Mouse (Mus musculus) adrenal gland, adult 2 months (tissue): ENCODE data around the gene Gramd1a. TPM values are rescaled to one million over a fixed set of nuclear protein-coding genes. Genes with fewer than 3 reads are reported as not detected.

Source experiments
- DNase-seq: peaks from one replicate; pipeline ENCODE4 v3.0.0; 2021
- polyA plus RNA-seq: library from polyadenylated mRNA; depleted of rRNA; stranded (reverse); fragments of >200 nt; gene quantifications from 2 replicates; pipeline ENCODE4 v1.2.3, GENCODE M21; 2012; rRNA removed
- total RNA-seq, 2 experiments: library from RNA; stranded (reverse); gene quantifications; 2 replicates each; pipeline ENCODE4 v1.2.3; 2021

Gene Gramd1a
- total and polyA plus RNA-seq, 3 experiments: 38.5 to 246 (median 50.1) TPM

- DNase-seq: no peak
Observed at GRCm38 (mm10) chr7:31096892-31097564, 58.7 kb downstream of the Gramd1a start.

DNA sequence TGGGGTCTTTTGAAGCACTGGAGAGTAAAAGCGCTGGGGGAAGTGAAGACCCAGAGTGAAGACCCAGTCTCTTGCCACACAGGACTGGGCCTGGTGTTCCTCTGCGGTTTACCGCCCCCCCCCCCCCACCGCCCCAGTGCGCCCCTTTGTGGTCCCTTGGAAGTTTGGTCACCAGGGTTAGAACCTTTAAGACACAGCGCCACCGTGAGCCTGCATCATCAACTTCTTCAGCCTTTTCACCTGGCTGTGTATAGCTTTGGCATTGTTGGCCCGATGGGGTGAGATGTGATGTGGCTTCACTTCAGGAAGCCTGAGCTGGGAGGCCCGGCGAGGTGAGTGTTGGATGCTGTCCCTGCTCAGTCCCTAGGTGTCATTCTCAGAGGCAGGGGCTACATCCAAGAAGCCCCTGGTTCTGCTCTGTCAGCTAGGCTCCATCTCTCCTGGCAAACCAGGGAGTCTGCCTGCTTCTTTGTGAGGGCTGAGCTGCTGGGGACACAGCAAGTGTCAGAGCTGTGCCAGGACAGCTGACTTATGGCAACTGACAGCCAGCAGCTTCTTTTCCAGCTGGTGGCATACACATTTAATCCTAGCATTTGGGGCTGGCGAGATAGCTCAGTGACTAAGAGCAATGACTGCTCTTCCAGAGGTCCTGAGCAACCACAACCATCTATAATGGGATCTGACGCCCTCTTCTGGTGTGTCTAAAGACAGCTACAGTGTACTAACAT, 60.8 kb downstream of the Gramd1a start:
- DNase-seq: no peak

GRCm38 (mm10) chr7:31089721-31090120, 66.0 kb downstream of the Gramd1a start:
- no peak for DNase-seq

DNA sequence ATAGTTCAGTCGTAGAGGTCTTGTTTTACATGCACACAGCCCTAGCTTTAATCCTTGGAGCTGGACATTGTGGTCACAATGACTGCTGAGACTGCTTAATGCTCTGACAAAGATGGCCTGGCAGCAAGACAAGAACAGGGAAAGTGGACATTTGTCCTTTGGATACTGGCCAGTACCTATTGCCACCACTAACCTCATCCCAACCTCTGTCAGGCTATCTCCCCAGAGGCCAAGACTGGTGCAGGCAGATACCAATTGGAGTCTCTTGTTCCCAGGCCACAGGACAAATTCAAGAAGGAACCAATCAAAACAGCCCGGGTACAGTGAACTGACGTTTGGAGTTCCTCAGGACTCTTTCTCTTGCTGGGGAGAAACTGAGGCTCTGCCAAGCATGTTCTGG, 67.5 kb downstream of the Gramd1a start:
- DNase-seq: peak; percentile 38

DNA sequence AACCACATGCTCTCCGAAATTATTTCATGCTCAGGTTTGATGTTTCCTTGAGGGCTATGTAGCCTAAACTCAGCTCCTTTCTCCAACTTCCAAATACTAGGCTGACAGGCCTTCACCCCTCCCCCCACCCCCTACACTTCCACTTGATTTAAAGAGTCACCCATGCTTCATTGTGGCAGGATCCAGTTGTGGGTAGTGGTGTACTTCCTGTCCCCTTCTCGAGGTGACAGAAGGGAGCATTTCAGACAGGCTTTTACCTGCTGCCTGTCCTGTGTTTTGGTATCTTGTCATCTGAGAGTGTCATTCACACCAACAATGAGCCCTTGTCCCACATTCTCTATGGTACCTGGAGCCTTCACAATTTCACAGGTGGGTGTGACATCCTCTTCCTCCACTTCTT, 68.4 kb downstream of the Gramd1a start:
- no peak for DNase-seq

DNA sequence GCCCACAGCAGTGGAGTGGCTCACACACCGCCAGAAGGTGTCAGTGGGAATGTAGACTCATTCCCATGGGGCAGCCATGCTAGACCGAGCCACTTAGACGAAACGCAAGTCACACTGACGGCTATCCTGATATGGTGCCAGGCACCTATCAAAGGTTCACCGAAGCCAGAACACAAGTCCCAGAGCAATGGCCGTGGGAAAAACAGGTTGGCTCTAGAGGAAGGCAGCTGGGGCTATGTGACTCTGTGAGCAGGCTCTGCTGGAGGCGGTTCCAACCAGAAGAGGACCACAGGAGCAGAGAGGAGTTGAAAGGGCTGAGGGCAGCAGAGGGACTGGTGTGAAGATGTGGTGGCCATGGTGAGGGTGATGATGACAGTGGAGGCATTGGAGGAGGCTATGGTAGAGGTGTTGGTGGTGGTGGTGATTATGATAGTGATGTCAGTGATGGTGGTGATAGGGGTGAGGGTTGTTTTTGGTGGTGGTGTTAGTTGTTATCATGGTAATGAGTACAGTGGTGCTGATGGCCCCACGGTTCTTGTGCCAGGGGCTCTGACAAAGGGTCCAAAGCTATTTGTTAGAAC, 69.4 kb downstream of the Gramd1a start:
- DNase-seq: no peak

DNA sequence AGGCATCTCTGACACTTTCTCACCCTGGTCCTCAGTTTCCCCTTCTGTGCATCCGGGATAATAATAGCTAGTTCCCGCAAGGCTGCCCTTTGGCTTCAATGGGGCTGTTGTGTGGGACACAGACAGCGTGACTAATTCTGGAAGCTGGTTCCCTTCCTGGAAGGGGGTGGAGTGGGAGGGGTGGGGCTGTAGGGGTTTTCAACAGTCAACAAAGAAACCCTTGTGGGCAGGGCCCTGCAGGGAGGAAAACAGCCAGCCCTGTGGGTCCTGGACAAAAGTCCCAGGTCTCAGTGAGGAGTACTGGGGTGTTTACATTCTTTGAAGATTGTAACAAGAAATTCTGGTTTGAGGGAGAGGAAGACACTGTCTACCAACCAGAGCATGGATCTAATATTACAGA, 70.5 kb downstream of the Gramd1a start:
- peak; percentile 56 for DNase-seq

- no peak for DNase-seq
Observed at GRCm38 (mm10) chr7:31084140-31084539, 71.6 kb downstream of the Gramd1a start.

DNA sequence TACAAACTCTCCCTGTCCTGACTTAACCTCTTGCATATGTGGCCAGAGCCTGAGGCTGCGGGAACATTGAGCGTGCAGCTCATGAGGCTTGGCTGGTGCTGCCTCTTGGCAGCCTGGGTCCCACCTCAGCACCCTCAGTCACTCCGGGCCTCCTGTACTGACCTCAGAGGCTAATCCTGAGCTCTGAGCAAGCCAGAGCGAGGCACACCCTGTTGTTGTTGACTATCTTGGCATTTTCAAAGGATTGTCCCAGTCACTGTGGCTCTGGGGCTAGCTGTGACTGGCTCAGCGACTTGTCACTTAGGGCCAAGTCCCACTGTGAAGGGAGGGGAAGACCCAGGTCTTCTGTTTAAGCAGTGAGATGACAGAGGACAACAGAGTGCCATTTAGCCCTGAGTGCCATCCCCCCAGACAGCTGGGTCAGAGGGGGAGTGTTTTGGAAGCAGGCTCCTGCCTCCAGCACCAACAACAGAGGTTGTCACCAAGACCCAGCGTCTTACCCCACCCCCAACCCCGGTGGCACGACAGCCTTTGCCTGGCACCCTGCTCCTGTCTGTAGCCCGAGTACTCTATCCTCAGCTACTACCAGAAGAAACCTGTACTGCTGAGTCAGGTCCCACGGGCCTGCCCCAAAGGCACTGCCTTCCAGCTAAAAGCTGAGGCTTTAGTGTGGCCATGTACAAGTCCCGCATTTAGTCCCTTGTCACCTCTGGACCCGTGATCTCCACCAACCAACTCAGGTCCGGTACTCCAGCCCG, 72.7 kb downstream of the Gramd1a start:
- DNase-seq: peak; percentile 51

- no peak for DNase-seq
Observed at GRCm38 (mm10) chr7:31082106-31082505, 73.6 kb downstream of the Gramd1a start.

GRCm38 (mm10) chr7:31081106-31081505, 74.6 kb downstream of the Gramd1a start:
- no peak for DNase-seq

DNA sequence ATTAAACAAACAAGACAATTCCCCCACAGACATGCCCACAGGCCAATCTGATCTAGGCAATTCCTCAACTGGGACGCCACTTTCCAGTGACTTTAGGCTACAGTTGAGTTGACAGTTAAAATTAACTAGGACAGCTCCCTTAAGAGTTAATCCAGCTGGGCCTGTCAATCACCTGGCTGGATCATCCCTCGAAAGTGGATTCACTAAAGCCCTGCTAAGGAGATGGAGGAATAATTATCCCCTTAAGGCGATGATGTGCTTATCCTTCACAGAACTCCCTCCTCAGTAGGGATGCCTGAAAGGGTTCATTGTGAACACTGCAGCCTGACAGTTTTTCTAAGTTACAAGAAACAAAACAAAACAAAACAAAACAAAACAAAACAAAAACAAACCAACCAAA, 75.1 kb downstream of the Gramd1a start:
- DNase-seq: no peak

Other genes starting within 250 kb of the Gramd1a start
- gene Mag, start 241.0 kb downstream of the Gramd1a start, total RNA-seq: under 1 TPM; 0.48 to 0.63 TPM
- 0.80 and 0.99 TPM in 2 replicates for gene Mag, start 241.0 kb downstream of the Gramd1a start, polyA plus RNA-seq
- 10 to 100 TPM in 1 of 2 experiments, not detected in 1; 16.6 TPM for gene Hamp2, start 231.2 kb downstream of the Gramd1a start, total RNA-seq
- gene Hamp2, start 231.2 kb downstream of the Gramd1a start, polyA plus RNA-seq: 2.6 and 17.4 TPM in 2 replicates
- 10 to 100 TPM in 1 of 2 experiments, not detected in 1; 49.9 TPM for gene Hamp, start 211.9 kb downstream of the Gramd1a start, total RNA-seq
- 63.2 and 115 TPM in 2 replicates for gene Hamp, start 211.9 kb downstream of the Gramd1a start, polyA plus RNA-seq
- 100 to 1,000 TPM; 146 to 166 TPM for gene Usf2, start 199.1 kb downstream of the Gramd1a start, total RNA-seq
- gene Usf2, start 199.1 kb downstream of the Gramd1a start, polyA plus RNA-seq: 376 and 393 TPM in 2 replicates
- gene Lsr, start 182.4 kb downstream of the Gramd1a start, total RNA-seq: 10 to 100 TPM in 1 of 2 experiments, 1 to 10 TPM in 1; 9.2 to 13.7 TPM
- gene Lsr, start 182.4 kb downstream of the Gramd1a start, polyA plus RNA-seq: 17.5 and 24.0 TPM in 2 replicates
- gene Fam187b, start 182.1 kb downstream of the Gramd1a start, total RNA-seq: under 1 TPM; 0.37 to 0.59 TPM
- 0.18 and 0.38 TPM in 2 replicates for gene Fam187b, start 182.1 kb downstream of the Gramd1a start, polyA plus RNA-seq
- gene Fxyd5, start 113.4 kb downstream of the Gramd1a start, total RNA-seq: 100 to 1,000 TPM in 1 of 2 experiments, 10 to 100 TPM in 1; 61.4 to 112 TPM
- gene Fxyd5, start 113.4 kb downstream of the Gramd1a start, polyA plus RNA-seq: 51.0 and 53.5 TPM in 2 replicates
- 1 to 10 TPM; 1.3 to 1.4 TPM for gene Fxyd7, start 104.4 kb downstream of the Gramd1a start, total RNA-seq
- gene Fxyd7, start 104.4 kb downstream of the Gramd1a start, polyA plus RNA-seq: 4.4 and 9.9 TPM in 2 replicates
- gene Fxyd1, start 98.7 kb downstream of the Gramd1a start, total RNA-seq: 100 to 1,000 TPM; 307 to 317 TPM
- gene Fxyd1, start 98.7 kb downstream of the Gramd1a start, polyA plus RNA-seq: 480 and 501 TPM in 2 replicates
- 1 to 10 TPM; 2.2 to 6.5 TPM for gene Lgi4, start 96.6 kb downstream of the Gramd1a start, total RNA-seq
- gene Lgi4, start 96.6 kb downstream of the Gramd1a start, polyA plus RNA-seq: 3.3 and 6.2 TPM in 2 replicates
- 1 to 10 TPM; 1.3 to 3.4 TPM for gene Fxyd3, start 79.2 kb downstream of the Gramd1a start, total RNA-seq
- 0.04 and 0.73 TPM in 2 replicates for gene Fxyd3, start 79.2 kb downstream of the Gramd1a start, polyA plus RNA-seq
- gene Hpn, start 40.6 kb downstream of the Gramd1a start, total RNA-seq: 1 to 10 TPM; 1.3 to 2.6 TPM
- gene Hpn, start 40.6 kb downstream of the Gramd1a start, polyA plus RNA-seq: 1.2 and 2.4 TPM in 2 replicates
- gene Scn1b, start 28.9 kb downstream of the Gramd1a start, total RNA-seq: 10 to 100 TPM; 10.8 to 27.8 TPM
- gene Scn1b, start 28.9 kb downstream of the Gramd1a start, polyA plus RNA-seq: 30.5 and 61.1 TPM in 2 replicates
- not detected for gene Scgb2b2, start 134.6 kb upstream of the Gramd1a start, total RNA-seq
- gene Scgb2b2, start 134.6 kb upstream of the Gramd1a start, polyA plus RNA-seq: not detected in 2 replicates
- gene Scgb1b2, start 135.9 kb upstream of the Gramd1a start, total RNA-seq: not detected
- gene Scgb1b2, start 135.9 kb upstream of the Gramd1a start, polyA plus RNA-seq: not detected in 2 replicates
- not detected for gene Scgb2b3, start 206.2 kb upstream of the Gramd1a start, total RNA-seq
- gene Scgb2b3, start 206.2 kb upstream of the Gramd1a start, polyA plus RNA-seq: not detected in 2 replicates
- gene Scgb1b3, start 219.7 kb upstream of the Gramd1a start, total RNA-seq: not detected
- gene Scgb1b3, start 219.7 kb upstream of the Gramd1a start, polyA plus RNA-seq: not detected in 2 replicates